Mouse (Mus musculus) bone marrow macrophage, adult 2 months (primary cell): ENCODE results near the gene B3galt1.

Experiments
- CTCF ChIP-seq: IDR thresholded peaks from 2 replicates; pipeline ENCODE4 v1.5.1; 2012; ENCODE audit warnings: low read depth, mild to moderate bottlenecking, low read length, moderate library complexity
- POLR2A ChIP-seq: IDR thresholded peaks from 2 replicates; pipeline ENCODE4 v1.6.1; 2012; ENCODE audit warnings: mild to moderate bottlenecking, low read depth, low read length, borderline replicate concordance

GRCm38 (mm10) chr2:68143292-68143691 is 577.6 kb downstream of the B3galt1 start:
- TF ChIP-seq CTCF (no peak), POLR2A (no peak)
